Mouse (Mus musculus): ENCODE measurements at regions not wholly inside any gene's neighbourhood (a gene's known extent, or its start where the extent isn't known, plus 50 kb on each side); places are given as distances from the start of the nearest gene placed in this dataset.

DNA sequence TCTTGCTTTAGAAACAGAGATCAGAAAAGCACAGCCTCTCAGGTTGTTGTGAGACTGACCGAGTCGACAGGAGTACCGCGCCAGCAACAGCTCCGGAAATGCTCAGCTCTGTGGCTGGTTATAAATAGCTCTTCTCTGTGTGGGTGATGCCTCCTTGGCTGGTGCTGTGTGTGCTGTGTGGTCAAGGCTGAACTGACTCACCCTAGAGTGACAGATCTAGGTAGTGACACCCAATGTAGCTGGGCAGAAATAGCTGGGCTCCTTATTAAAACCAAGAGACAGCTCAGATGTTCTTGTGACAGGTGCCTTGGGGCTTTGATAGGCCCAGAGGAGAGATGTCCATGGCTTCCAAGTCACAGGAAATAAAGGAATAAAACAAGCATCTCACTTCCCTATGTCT is 220.7 kb downstream of the 4933412E24Rik start:
- H3K9ac ChIP-seq (ENCODE audit: control insufficient read depth, low read depth, low read length, poor library complexity, severe bottlenecking), result no peak overlapping the region

DNA sequence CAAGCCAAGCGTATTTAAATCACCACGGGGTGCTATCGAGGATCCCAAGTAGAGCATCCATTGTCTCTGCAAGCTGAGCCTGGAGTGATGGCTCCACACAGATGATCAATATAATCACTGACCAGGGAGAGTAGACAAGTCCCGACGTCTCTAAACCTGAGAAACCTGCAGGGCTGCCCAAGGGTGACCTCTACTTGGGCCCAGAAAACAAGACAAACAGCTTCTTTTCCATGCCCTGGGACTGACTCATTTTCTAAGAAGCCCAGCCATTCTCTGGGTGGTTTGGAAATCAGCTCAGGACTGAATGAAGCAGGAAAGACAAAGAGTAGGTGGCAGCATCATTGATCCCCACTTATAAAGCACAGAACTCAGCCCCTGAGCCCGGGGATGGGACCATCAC is 221.5 kb downstream of the 4933412E24Rik start:
- H3K27ac ChIP-seq (ENCODE audit: control insufficient read depth, low read depth, low read length), result no peak overlapping the region
- no peak overlapping the region for H3K4me3 ChIP-seq (ENCODE audit: control insufficient read depth in 1 of 2, insufficient read depth in 1 of 2, low read depth in 2 of 2, low read length in 2 of 2)
- H3K9ac ChIP-seq (ENCODE audit: control insufficient read depth, low read depth, low read length, poor library complexity, severe bottlenecking), result no peak overlapping the region
- H3K36me3 ChIP-seq (ENCODE audit: control insufficient read depth in 1 of 2, insufficient read depth in 2 of 2, low read length in 2 of 2), result no peaks in the 10 kb centered on the region
- H3K9me3 ChIP-seq (replicated peaks; ENCODE audit: insufficient read depth, low read length), result no peaks in the 10 kb centered on the region
- no peak for TF ChIP-seq JUND (IDR thresholded peaks at IDR 0.05; ENCODE audit: low read depth, low read length)
- no peak for TF ChIP-seq ZC3H11A (IDR thresholded peaks at IDR 0.05; ENCODE audit: low read depth, low read length)
- TF ChIP-seq NRF1 (IDR thresholded peaks at IDR 0.05; ENCODE audit: insufficient read depth, low read depth, low read length, poor library complexity, severe bottlenecking), result no peak
- TF ChIP-seq GABPA (IDR thresholded peaks at IDR 0.05; ENCODE audit: low read depth, low read length), result no peak
- no peak for TF ChIP-seq HCFC1 (IDR thresholded peaks at IDR 0.05; ENCODE audit: low read depth, low read length)
- TF ChIP-seq RCOR1 (IDR thresholded peaks at IDR 0.05; ENCODE audit: low read depth, low read length), result no peak
- no peak for TF ChIP-seq SMC3 (IDR thresholded peaks at IDR 0.05; ENCODE audit: low read depth, low read length)
- no peak for TF ChIP-seq MAFK (IDR thresholded peaks at IDR 0.05; ENCODE audit: borderline replicate concordance, low read depth, low read length)
- H3K27me3 ChIP-seq (ENCODE audit: control insufficient read depth in 1 of 2, insufficient read depth in 2 of 2, low read length in 2 of 2), result no peaks in the 10 kb centered on the region
- no peaks in the 10 kb centered on the region for H3K79me2 ChIP-seq (ENCODE audit: control insufficient read depth, insufficient read depth, low read length, poor library complexity)
- no peak for DNase-seq (ENCODE audit: low read depth, low spot score)
- no peaks in the 10 kb centered on the region for H3K4me1 ChIP-seq (ENCODE audit: control insufficient read depth in 1 of 2, insufficient read depth in 2 of 2, low read length in 2 of 2)

More for the DNA sequence above, 220.7 kb downstream of the 4933412E24Rik start:
- no peak overlapping the region for H3K4me3 ChIP-seq (ENCODE audit: control insufficient read depth in 1 of 2, insufficient read depth in 1 of 2, low read depth in 2 of 2, low read length in 2 of 2)
- no peak for TF ChIP-seq SMC3 (IDR thresholded peaks at IDR 0.05; ENCODE audit: low read depth, low read length)
- TF ChIP-seq TCF12 (IDR thresholded peaks at IDR 0.05; ENCODE audit: low read depth, low read length), result no peak
- no peak for TF ChIP-seq JUND (IDR thresholded peaks at IDR 0.05; ENCODE audit: low read depth, low read length)
- no peak for TF ChIP-seq UBTF (IDR thresholded peaks at IDR 0.05; ENCODE audit: borderline replicate concordance, insufficient read depth, low read depth, low read length)
- no peak for TF ChIP-seq ZMIZ1 (IDR thresholded peaks at IDR 0.05; ENCODE audit: low read depth, low read length)
- TF ChIP-seq KAT2A (conservative IDR thresholded peaks at IDR 0.05; ENCODE audit: low read depth, low read length), result no peak
- no peak for TF ChIP-seq NRF1 (IDR thresholded peaks at IDR 0.05; ENCODE audit: insufficient read depth, low read depth, low read length, poor library complexity, severe bottlenecking)
- no peak for TF ChIP-seq RAD21 (IDR thresholded peaks at IDR 0.05; ENCODE audit: low read depth, low read length)
- no peak for TF ChIP-seq POLR2AphosphoS2 (IDR thresholded peaks at IDR 0.05; ENCODE audit: low read length)
- TF ChIP-seq E2F4 (IDR thresholded peaks at IDR 0.05; ENCODE audit: borderline replicate concordance, low read depth, low read length), result no peak
- TF ChIP-seq BHLHE40 (IDR thresholded peaks at IDR 0.05; ENCODE audit: borderline replicate concordance, low read depth, low read length), result no peak
- no peaks in the 10 kb centered on the region for H3K79me2 ChIP-seq (ENCODE audit: control insufficient read depth, insufficient read depth, low read length, poor library complexity)
- no peaks in the 10 kb centered on the region for H3K36me3 ChIP-seq (ENCODE audit: control insufficient read depth in 1 of 2, insufficient read depth in 2 of 2, low read length in 2 of 2)
- no peaks in the 10 kb centered on the region for H3K9me3 ChIP-seq (replicated peaks; ENCODE audit: insufficient read depth, low read length)
- no peak for DNase-seq (ENCODE audit: low read depth, low spot score)
- H3K4me1 ChIP-seq (ENCODE audit: control insufficient read depth in 1 of 2, insufficient read depth in 2 of 2, low read length in 2 of 2), result no peaks in the 10 kb centered on the region
- no peaks in the 10 kb centered on the region for H3K27me3 ChIP-seq (ENCODE audit: control insufficient read depth in 1 of 2, insufficient read depth in 2 of 2, low read length in 2 of 2)
- no peak overlapping the region for H3K27ac ChIP-seq (ENCODE audit: control insufficient read depth, low read depth, low read length)

All from MEL (cell line).